Mouse (Mus musculus) gastrocnemius, adult 8-10 months (tissue): Measurements from ENCODE around the gene Fhad1. TPM values are rescaled to one million over a fixed set of nuclear protein-coding genes. Genes with fewer than 3 reads are reported as not detected.
A peak's percentile ranks its signal among the peaks of the same experiment; 100 is the strongest.
"Not testable (repeated sequence)": the region's sequence is repeated elsewhere in the genome, so short reads cannot be mapped to it uniquely, and the experiment has no call there.

Source experiments
- DNase-seq, 2 experiments: peaks; one replicate each; pipeline ENCODE4 v3.0.0; 2022; ENCODE audit warnings: low spot score in 2 of 2
- total RNA-seq, 4 experiments: library from RNA; stranded (reverse); gene quantifications; 2 replicates each; pipeline ENCODE4 v1.2.4; 2022

Gene Fhad1
- total RNA-seq = not detected

DNA sequence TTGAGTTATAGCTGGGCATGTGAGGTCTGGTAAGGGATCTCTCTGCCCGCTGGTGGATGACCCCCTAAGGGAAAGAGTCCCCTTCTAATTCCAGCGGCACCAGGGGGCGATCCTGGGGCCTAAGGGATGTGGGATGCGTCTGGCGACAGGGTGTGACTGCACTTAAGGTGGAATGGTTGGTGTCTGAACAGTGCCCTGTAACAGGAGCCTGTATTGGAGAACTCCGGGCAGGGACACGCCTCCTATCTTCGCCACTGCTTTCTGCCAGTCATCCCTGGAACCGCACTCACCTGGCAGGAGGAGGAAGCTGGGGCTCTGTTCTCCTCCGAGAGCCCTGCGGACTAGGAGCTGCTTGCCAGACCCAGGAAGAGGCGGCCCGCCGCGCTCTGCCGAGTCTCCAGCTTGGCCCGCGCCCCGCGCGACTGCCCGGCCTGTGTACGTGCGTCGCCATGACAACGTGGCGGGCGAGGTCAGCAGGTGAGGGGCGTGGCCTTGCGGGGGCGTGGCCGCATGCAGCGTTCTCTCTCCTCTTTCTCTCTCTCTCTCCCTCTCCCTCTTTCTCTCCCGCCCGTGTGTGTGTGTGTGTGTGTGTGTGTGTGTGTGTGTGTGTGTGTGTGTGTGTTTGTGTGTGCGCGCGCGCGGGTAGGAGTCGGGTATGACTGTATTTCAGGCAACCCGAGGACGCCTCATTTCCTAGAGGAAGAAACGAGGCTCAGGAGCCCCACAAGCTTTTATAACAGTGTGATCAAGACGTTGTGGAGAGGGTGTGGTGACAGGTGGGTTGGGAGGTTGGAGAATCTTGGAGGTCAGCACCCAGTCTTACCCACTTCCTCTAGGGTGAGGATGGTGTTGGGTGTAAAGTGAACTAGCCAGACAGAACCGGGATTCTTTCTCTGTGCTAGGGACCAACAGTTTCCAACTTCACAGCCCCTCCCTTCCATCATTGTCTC, at the start of gene Fhad1:
TSS of gene Fhad1 (minus strand) at position 424 of the 950 bp plus-strand sequence.
- DNase-seq = peak; percentile 30 to 53

DNA sequence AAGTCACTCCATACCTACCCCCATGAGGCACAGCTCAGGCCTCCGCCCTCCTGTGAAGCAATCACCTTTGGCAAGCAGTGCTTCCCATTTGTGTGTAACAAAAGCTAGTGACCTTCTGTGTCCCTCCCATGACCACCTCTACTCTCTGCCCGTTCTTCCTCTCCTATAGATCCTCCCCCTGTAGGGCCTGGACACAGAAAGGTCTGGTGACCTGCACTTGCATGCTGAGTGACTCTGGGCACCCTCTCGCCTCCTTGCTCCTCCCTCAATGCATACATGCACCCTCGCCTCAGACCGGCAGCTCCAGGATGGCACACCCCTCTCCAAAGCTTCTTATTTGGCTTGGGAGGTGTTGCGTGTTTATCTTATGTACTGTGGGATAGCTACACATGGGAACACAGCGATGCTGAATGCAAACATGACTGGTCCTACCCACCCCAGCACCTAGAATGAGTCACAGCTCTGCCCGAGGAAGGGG, 48.2 kb upstream of the Fhad1 start:
- DNase-seq = no peak

DNA sequence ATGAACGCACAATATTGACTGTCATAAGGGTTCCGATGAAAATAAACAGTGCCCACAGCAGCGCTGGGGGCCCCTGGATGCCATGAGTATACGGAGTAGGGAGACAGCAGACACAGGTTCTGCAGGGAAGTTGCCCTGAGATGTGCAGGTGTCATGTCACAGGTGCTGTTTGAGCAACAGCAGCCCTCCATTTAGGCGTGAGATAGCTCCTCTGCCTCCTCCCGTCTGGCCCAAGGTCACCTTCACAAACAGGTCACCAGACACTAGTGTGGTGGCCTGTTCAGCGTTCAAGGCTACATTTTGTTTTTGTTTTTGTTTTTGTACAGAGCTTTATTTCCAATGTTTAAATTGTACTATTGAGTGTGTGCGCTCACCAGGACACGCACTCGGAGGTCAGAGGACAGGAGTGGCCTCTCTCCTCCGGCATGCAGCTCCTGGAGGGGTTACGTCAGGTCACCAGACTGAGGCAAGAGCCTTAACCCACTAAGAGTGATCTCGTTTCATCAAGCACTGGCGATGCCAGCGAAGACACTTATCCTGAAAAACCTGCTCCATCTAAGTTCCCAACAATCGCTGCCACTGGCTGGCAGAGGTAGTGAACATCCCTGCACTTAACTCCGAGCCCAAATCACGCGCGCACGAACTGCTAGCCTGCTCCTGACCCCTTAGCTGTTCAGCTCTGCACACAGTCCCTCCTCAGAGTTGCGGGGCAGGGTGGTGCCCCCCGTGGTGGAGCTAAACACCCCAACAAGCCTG, 46.8 kb upstream of the Fhad1 start:
- DNase-seq = no peak

DNA sequence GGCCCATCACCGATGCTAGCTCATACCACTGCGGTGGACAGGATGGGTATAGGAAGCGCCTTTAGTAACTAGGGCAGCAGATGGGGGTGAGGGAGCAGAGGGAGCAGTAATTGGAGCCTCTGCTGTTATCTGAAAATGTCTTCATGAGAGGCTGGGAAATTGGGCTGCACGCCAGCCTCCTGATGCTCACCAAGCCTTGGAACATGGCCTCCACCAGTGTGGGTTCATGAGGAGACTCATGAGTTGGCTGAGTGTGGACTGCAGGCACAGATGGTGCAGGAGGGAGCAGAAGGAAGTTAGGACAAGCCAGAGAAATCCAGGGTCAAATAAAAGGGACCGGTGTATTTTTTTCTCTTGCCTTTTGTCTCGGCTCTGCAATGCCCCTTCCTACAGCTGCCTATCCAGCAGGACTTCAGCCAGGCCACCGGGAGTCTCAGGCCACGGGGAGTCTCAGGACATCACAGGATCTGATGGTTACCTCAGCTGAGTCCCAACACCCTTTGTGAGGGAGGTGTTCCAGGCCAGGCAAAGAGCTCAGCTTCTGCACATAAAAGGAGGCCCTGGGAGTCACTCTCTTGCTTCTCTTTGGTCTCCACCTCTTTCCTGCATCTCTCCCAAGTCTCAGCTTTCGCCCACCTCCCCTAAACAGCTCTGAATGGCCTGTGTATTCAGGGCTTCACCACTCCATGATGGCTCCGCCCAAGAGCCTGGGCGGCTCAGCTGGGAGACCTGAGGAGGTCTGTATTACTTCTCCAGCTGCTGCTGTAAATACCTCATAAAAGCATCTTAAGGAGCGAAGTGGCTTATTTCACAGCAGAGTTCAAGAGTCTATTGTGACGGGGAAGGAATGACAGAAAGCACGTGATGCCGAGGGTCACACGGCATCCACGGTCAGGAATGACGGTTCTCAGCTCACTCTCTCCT, 45.8 kb upstream of the Fhad1 start:
- no peak for DNase-seq

GRCm38 (mm10) chr4:142059841-142060193, 44.9 kb upstream of the Fhad1 start:
- DNase-seq = no peak

- no peak for DNase-seq
Observed at GRCm38 (mm10) chr4:142059113-142059840, 44.4 kb upstream of the Fhad1 start.

GRCm38 (mm10) chr4:142057529-142058216, 42.8 kb upstream of the Fhad1 start:
- no peak for DNase-seq

DNA sequence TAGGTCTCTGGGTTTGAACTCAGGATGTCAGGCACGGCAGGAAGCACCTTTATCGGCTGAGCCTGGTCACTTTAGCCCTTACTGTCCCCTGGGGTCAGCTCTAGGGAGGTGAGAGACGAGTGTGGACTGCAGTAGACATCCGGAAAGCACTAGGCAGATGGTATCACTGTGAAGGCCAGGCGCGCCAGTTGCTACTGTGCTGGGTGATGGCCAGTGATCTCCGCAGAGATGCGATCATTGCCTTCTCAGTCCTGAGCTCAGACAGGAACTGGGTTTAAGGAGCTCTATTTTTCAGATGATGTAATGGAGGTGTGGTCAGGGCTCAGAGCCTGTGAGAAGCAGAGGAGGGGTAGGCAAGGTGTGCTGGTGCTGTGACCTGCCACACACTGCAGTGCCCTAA, 40.7 kb upstream of the Fhad1 start:
- no peak for DNase-seq

DNA sequence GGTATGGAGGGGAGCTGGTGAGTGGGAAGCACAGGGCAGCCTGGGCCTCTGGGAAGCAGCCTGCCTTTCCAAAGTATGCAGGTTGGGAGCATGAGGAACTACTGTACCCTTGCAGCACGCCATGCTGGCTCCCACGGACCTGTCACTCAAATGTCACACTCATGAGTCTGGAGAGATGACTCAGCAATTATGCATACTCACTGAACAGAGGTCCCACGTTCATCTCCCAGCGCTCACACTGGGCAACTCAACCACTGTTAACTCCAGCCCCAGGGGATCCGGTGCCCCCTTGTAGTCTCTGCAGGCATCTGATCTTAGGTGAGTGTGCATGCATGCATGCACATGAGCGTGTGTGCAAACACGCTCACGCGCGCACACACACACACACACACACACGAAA, 39.7 kb upstream of the Fhad1 start:
- no peak for DNase-seq

GRCm38 (mm10) chr4:142053661-142054448, 39.0 kb upstream of the Fhad1 start:
- DNase-seq = no peak

GRCm38 (mm10) chr4:142053261-142053660, 38.4 kb upstream of the Fhad1 start:
- no peak for DNase-seq

- DNase-seq = no peak
Observed at GRCm38 (mm10) chr4:142052391-142053132, 37.7 kb upstream of the Fhad1 start.

DNA sequence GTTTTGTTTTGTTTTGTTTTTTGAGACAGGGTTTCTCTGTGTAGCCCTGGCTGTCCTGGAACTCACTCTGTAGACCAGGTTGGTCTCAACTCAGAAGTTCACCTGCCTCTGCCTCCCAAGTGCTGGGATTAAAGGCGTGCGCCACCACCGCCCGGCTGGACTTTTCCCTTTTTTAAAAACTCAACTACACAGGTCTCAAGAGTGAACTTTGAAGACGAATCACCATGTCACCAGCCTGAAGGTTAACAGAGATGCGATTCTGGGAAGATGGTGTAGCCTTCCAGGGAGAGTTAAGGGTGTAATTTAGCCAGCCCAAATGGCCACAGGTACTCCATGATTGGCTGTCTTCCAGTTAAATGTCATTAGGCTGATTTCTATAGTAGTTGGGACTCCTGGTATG, 37.0 kb upstream of the Fhad1 start:
- not testable (repeated sequence) for DNase-seq

DNA sequence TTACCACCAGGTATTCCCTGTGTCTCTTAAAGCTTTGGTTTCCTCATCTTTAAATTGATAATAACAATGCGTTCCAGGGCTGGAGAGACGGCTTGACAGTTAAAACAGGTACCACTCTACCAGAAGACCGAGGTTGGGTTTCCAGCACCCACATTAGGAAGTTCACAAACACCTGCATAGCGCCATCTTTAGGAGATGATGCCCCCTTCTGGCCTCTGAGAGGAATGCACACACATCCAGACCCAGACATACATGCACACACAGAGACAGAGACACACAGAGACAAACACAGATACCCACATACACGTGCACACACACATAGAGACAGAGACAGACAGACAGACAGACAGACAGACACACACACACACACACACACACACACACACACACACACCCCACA, 35.1 kb upstream of the Fhad1 start:
- no peak for DNase-seq

DNA sequence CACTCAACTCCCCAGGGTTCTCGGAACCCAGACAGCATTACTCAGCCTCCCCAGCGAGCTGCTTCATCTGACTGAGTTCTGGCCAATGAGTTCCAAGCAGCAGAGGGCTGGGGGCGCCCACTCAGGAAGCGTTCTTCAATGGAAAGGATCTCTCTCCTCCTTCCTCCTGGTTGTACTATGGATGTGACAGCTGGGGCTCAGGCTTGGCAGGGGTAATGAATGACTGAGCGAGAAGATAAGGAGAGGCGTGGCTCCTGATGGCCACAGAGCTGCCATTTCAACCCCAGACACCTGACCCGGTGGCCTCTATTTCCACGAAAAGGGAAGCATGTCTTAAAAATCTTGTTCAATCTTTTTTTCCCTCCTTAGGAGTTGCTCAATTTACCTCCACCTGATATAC, 33.5 kb upstream of the Fhad1 start:
- no peak for DNase-seq

DNA sequence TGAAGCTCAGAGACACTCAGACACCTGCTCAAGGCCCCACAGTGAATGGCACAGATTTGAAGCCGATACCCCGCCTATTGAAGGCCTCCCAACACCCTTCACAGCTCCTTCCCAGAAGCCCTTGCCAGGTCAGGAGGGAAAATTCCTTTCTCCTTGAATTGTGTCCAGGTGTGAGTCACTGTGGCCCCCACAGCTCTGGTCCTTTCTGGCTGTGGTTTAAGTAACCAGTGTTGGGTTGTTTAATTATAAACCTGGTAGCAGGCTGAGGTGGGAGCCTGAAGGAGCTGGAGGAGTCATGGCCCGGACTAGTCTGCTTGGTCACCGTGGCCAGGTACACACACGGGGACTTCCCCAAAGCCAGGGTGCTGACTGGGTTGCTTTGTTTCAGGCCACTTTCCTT, 32.1 kb upstream of the Fhad1 start:
- no peak for DNase-seq

DNA sequence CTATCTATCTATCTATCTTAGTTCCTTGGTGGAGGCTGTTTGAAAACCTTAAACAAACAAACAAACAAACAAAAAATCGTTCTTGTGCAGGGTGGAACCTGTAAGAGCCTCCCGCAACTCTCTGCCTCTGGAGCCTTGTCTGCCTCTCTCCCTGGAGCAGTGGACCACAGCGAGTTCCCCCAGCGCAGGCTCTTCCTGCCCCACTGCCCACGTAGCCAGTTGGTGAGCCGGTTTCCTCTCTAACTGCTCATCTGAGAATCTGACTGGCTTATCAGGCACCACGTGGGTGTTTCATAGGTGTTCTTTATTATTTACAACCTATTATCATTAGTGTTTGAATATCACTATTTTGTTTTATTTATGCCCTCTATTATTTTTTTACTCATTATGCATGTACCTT, 31.6 kb upstream of the Fhad1 start:
- DNase-seq = no peak

DNA sequence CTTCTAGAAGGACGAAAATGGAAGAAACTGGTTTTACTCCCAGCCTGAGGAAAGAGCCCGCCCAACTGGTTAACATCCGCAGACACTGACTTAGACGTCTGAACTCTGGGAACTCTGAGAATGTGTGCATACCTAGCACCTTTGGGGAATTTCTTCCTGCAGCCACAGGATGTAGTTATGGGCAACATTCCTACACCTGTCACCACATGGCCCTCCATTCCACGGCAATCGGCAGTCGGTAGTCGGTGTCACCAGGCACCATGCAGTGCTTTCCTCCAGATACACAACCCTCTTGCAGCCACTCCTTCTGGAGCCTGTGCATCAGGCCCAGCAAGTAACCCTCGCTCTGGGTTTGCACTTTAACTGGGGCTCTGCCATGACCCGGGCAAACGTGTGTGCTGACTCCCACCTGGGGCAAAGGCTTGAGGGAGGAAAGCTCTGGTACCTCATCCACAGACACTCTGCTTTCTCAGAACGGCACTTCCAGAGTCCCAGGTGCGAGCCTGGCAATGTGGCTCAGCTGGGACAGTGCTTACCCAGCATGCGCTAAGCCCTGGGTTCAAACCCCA, 30.8 kb upstream of the Fhad1 start:
- DNase-seq = no peak
